Mouse (Mus musculus) spleen, adult 12 weeks (tissue): ENCODE data around the gene Ccdc17.

Experiments
- DNase-seq: peaks from one replicate; pipeline ENCODE4 v3.0.0; 2022; ENCODE audit warnings: low spot score

The Ccdc17 gene

DNA sequence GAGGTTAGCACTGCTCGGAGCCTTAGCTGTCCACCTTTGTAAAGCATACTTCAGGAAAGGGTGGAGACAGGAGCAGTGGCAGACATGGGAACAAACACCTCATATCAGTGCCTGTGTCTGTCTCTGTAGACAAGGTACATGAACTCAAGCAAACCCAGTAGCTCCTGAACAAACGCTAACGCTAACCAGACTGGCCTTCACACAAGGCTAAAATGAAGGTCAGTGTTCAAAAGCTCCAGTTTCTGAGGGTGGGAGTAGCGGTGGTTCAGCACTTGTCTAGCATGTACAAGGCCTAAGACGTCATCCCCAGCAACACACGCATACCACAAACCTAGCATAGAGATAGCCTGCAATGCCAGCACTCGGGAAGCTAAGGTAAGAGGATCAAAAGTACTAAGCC, 49.2 kb downstream of the Ccdc17 start:
- no peak for DNase-seq

DNA sequence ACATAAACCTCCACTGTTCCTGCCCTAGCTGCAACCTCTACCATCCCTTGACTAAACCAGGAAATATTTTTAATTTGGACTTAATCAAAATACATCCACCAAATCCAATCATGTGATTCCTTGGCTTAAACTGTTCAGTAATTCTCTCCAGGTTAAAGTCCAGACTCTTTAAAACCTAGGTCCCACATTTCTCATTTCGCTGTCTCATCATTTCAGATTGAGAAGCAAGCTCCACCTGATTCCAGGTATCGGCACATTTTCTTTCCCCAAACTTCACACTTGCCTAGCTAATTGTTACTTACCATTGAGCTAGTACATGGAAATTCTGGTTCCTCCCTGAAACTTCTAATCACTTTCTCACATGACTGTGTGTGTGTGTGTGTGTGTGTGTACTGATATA, 53.0 kb downstream of the Ccdc17 start:
- no peak for DNase-seq
